Mouse (Mus musculus) CH12.LX (cell line): ENCODE measurements around the gene Grid1.

ENCODE experiments used
- CTCF ChIP-seq, 2 experiments: IDR thresholded peaks in 1 of 2; conservative IDR thresholded peaks in 1 of 2; 2 replicates each; pipeline ENCODE4 v1.5.1; 2011 to 2012; ENCODE audit warnings: low read depth in 2 of 2, low read length in 2 of 2, improper control_type of control experiment in 1 of 2, inconsistent platforms in 1 of 2, mild to moderate bottlenecking in 1 of 2, moderate library complexity in 1 of 2
- ZC3H11A ChIP-seq: IDR thresholded peaks from 2 replicates; pipeline ENCODE4 v1.6.1; 2012; ENCODE audit warnings: low read depth, mild to moderate bottlenecking, inconsistent platforms, low read length, improper control_type of control experiment

- TF ChIP-seq ZC3H11A (no peak), CTCF (conservative IDR thresholded peaks at IDR 0.05 in 1 of 2, IDR thresholded peaks at IDR 0.05 in 1 of 2; ENCODE audit: low read depth in 2 of 2, low read length in 2 of 2) (no peak)
Measured at GRCm38 (mm10) chr14:35365177-35365944, 545.5 kb downstream of the Grid1 start.
